ENCODE assay signal across 13 mouse cellular contexts in the genomic region with DNA sequence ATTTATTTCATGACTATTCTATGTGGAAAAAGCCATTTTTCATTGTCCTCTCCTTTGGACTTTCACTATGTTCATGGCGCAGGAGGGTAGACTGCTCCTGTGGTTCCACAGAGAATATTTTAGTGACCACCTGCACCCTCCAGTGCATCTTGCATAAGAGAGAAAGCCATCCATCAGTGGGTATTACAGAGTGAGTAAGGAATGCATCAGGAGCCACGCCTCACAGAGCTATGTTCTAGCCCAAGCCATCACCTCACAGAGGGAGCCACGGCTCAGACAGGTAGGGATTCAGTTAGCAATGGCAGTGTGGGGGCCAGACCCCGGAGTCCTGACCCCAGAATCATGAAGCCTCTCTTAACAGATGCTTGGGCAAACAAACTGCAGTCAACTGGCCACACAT.
DNase-seq lines count a peak whose midpoint lies in the region; ATAC-seq lines count a peak whose summit lies in the region.
"Had no signal": no experiment of that assay in that cellular context is flagged by ENCODE, and none has a peak within 500 bp of the region (broad histone marks: within the 10 kb centered on the region; RNA-seq: fewer than 3 reads in every experiment).

No protein-coding gene starts in this region.

- DNase-seq in 3T3-L1 (ENCODE audit: low read depth, low spot score) = peak; percentile 45
- DNase-seq in midbrain, embryonic 11.5 days (ENCODE audit: low spot score, missing footprints) = no peak
- DNase-seq in thymus, postnatal 25 days = no peak
- no peak for DNase-seq in urinary bladder, postnatal 36 days (ENCODE audit: low spot score in 2 of 2)
- no peak for DNase-seq in testis, postnatal 10 days (ENCODE audit: low spot score)
- DNase-seq: cerebellum, adult 8-10 months; gastrocnemius, postnatal 14 days had no signal

- WGBS in hindbrain, embryonic 13.5 days = 78% methylated on average over 4 of the region's 4 CpGs
- 75% methylated on average over 4 of the region's 4 CpGs for WGBS in hindbrain, embryonic 12.5 days
- 83% methylated on average over 4 of the region's 4 CpGs for WGBS in midbrain, embryonic 11.5 days

- ATAC-seq in hindbrain, embryonic 13.5 days (ENCODE audit: low FRiP score) = no peak
- no peak for ATAC-seq in hindbrain, embryonic 12.5 days (ENCODE audit: low FRiP score)
- ATAC-seq in erythroblast, adult 5-6 weeks (replicated peaks; ENCODE audit: low FRiP score, poor library complexity, severe bottlenecking) = peak; percentile 34
- ATAC-seq in midbrain, embryonic 11.5 days (ENCODE audit: low FRiP score) = 0 out of 2 replicates have a peak, but pooled peaks have one; percentile 42
- ATAC-seq: CD4-positive, CD25-positive, alpha-beta regulatory T cell, adult 4 months had no signal

- peaks cover 8% of the 10 kb centered on the region for H3K4me1 ChIP-seq in hindbrain, embryonic 13.5 days (replicated peaks)
- 0 out of 2 replicates have a peak, but pooled peaks cover 5% of the 10 kb centered on the region for H3K4me1 ChIP-seq in hindbrain, embryonic 12.5 days
- H3K4me1 ChIP-seq in midbrain, embryonic 11.5 days (ENCODE audit: control insufficient read depth, insufficient read depth, low read length) = peaks cover 3% of the 10 kb centered on the region; the same call in 1 of the 2 replicates

- H3K27me3 ChIP-seq in hindbrain, embryonic 13.5 days = no peaks in the 10 kb centered on the region
- no peaks in the 10 kb centered on the region for H3K27me3 ChIP-seq in hindbrain, embryonic 12.5 days
- no peaks in the 10 kb centered on the region for H3K27me3 ChIP-seq in midbrain, embryonic 11.5 days (ENCODE audit: control insufficient read depth, insufficient read depth, low read length)
- H3K27me3 ChIP-seq: forebrain, embryonic 12.5 days had no signal

- no peak overlapping the region for H3K4me2 ChIP-seq in hindbrain, embryonic 13.5 days
- no peak overlapping the region for H3K4me2 ChIP-seq in hindbrain, embryonic 12.5 days (replicated peaks)
- H3K4me2 ChIP-seq in midbrain, embryonic 11.5 days = no peak overlapping the region
- H3K4me2 ChIP-seq: forebrain, embryonic 12.5 days had no signal

- H3K36me3 ChIP-seq in hindbrain, embryonic 13.5 days = no peaks in the 10 kb centered on the region
- H3K36me3 ChIP-seq in hindbrain, embryonic 12.5 days = no peaks in the 10 kb centered on the region
- no peaks in the 10 kb centered on the region for H3K36me3 ChIP-seq in midbrain, embryonic 11.5 days (ENCODE audit: control insufficient read depth, insufficient read depth, low read length)
- H3K36me3 ChIP-seq: forebrain, embryonic 12.5 days had no signal

- H3K9me3 ChIP-seq in hindbrain, embryonic 13.5 days = no peaks in the 10 kb centered on the region
- no peaks in the 10 kb centered on the region for H3K9me3 ChIP-seq in hindbrain, embryonic 12.5 days (replicated peaks)
- no peaks in the 10 kb centered on the region for H3K9me3 ChIP-seq in midbrain, embryonic 11.5 days (ENCODE audit: control insufficient read depth, low read length)
- H3K9me3 ChIP-seq: forebrain, embryonic 12.5 days had no signal

- H3K4me3 ChIP-seq in hindbrain, embryonic 13.5 days = no peak overlapping the region
- H3K4me3 ChIP-seq in hindbrain, embryonic 12.5 days = no peak overlapping the region
- no peak overlapping the region for H3K4me3 ChIP-seq in midbrain, embryonic 11.5 days (ENCODE audit: low read depth, low read length)
- H3K4me3 ChIP-seq: forebrain, embryonic 12.5 days; myocyte had no signal

- no peak overlapping the region for H3K9ac ChIP-seq in hindbrain, embryonic 13.5 days
- no peak overlapping the region for H3K9ac ChIP-seq in hindbrain, embryonic 12.5 days
- H3K9ac ChIP-seq in midbrain, embryonic 11.5 days (ENCODE audit: low read length) = no peak overlapping the region
- H3K9ac ChIP-seq: forebrain, embryonic 12.5 days had no signal

- H3K27ac ChIP-seq in hindbrain, embryonic 13.5 days = peak overlapping the region; percentile 56; the same call in 1 of the 2 replicates
- H3K27ac ChIP-seq in hindbrain, embryonic 12.5 days = no peak overlapping the region
- peak overlapping the region; percentile 37; the same call in 1 of the 2 replicates for H3K27ac ChIP-seq in midbrain, embryonic 11.5 days (ENCODE audit: low read depth, low read length)
- H3K27ac ChIP-seq: forebrain, embryonic 12.5 days had no signal

Comparison
In these comparisons a context has a peak if more than half of its experiments do, and no peak if none do; other contexts are left out.
1. ATAC-seq: peak in erythroblast, adult 5-6 weeks (single experiment) and midbrain, embryonic 11.5 days (single experiment); none in hindbrain, embryonic 13.5 days (single experiment) and hindbrain, embryonic 12.5 days (single experiment).